Mouse (Mus musculus): Measurements from ENCODE around the gene Arf1. TPM values are rescaled to one million over a fixed set of nuclear protein-coding genes. Genes with fewer than 3 reads are reported as not detected.
A peak's percentile ranks its signal among the peaks of the same experiment; 100 is the strongest.

The Arf1 gene
- polyA plus RNA-seq, 1 experiment from 2014 or later = 716 TPM

- H3K27ac ChIP-seq = no peak overlapping the region
- H3K36me3 ChIP-seq = no peaks in the 10 kb centered on the region
- WGBS = 10% methylated on average over 6 of the region's 6 CpGs
- H3K4me3 ChIP-seq = no peak overlapping the region
- H3K9ac ChIP-seq = no peak overlapping the region
- ATAC-seq (ENCODE audit: low FRiP score, low read depth) = no peak
- peaks cover 13% of the 10 kb centered on the region for H3K4me1 ChIP-seq
- no peak overlapping the region for H3K4me2 ChIP-seq (replicated peaks)
- H3K9me3 ChIP-seq = no peaks in the 10 kb centered on the region
- peaks cover 42% of the 10 kb centered on the region for H3K27me3 ChIP-seq
Measured at GRCm38 (mm10) chr11:59243856-59244255, 15.8 kb upstream of the Arf1 start.

DNA sequence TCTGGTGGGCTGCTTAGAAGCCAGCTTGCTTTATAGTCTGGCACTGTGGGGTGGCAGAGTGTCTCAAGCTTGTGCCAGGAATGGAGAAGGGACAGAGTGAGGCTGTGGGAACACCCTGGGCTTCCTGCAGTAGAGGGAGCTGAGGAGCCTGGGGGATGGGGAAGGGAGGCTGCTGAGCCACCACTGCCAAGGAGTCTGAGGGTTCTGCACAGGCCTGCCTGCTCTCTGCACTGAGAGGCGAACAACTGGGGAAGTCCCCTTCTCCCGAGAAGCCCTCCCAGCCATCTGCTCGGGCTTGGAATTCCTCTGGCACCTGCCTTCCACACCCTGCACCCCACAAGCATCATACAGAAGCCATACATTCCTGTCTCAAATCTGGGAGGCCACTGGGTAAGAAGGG is 13.8 kb upstream of the Arf1 start:
- ATAC-seq (ENCODE audit: low FRiP score, low read depth) = no peak
- H3K27me3 ChIP-seq = peaks cover 33% of the 10 kb centered on the region
- WGBS = 5% methylated on average over 3 of the region's 3 CpGs

DNA sequence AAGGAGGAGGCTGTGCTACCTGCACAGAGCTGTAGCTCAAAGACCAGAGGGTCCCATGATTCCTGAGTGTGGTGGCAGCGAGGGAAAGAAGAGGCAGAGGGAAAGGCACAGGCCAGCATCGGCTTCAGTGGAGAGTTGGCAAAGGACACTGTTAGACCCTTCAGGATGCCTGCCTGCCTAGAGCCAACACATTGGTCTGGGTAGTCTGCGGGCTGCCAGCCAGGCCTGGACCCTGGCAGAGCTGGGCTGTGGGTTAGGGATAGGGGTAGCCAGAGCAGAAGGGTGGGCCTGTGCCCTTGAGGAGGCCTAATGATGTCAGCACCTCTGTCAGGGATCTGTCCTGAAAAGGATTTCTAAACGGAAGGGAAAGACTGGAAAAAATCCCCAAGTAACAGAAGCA is 11.7 kb upstream of the Arf1 start:
- H3K27ac ChIP-seq = no peak overlapping the region
- no peak overlapping the region for H3K4me2 ChIP-seq (replicated peaks)
- no peaks in the 10 kb centered on the region for H3K9me3 ChIP-seq
- peaks cover 24% of the 10 kb centered on the region for H3K4me1 ChIP-seq
- no peak for ATAC-seq (ENCODE audit: low FRiP score, low read depth)
- 65% methylated on average over 4 of the region's 4 CpGs for WGBS
- peaks cover 37% of the 10 kb centered on the region for H3K27me3 ChIP-seq
- H3K9ac ChIP-seq = no peak overlapping the region
- H3K36me3 ChIP-seq = no peaks in the 10 kb centered on the region
- no peak overlapping the region for H3K4me3 ChIP-seq

More for the DNA sequence above, 13.8 kb upstream of the Arf1 start:
- H3K4me2 ChIP-seq (replicated peaks) = no peak overlapping the region
- no peaks in the 10 kb centered on the region for H3K36me3 ChIP-seq
- peaks cover 24% of the 10 kb centered on the region for H3K4me1 ChIP-seq
- no peak overlapping the region for H3K9ac ChIP-seq
- no peaks in the 10 kb centered on the region for H3K9me3 ChIP-seq
- no peak overlapping the region for H3K27ac ChIP-seq
- H3K4me3 ChIP-seq = no peak overlapping the region

DNA sequence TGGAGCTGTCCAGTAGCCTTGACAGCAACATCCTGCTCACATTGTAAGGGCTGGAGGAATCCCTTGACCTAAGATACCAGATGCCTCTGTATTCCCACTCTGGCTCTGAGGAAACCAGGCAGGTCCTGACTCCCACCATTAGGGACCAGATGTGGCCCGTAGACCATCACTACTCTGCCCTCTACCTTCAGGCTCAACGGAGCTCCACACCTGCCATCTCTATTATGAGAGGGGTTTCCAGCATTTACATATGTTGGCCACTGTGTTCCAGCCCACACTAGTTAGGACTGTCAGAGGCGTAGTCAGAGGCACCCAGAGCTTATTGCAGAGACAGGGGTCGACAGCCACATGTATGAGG is 11.3 kb upstream of the Arf1 start:
- WGBS = 19% methylated on average over 4 of the region's 4 CpGs
- no peaks in the 10 kb centered on the region for H3K36me3 ChIP-seq
- H3K4me1 ChIP-seq = peaks cover 24% of the 10 kb centered on the region
- peaks cover 37% of the 10 kb centered on the region for H3K27me3 ChIP-seq
- no peak overlapping the region for H3K4me3 ChIP-seq
- no peaks in the 10 kb centered on the region for H3K9me3 ChIP-seq
- H3K4me2 ChIP-seq (replicated peaks) = 0 out of 2 replicates have a peak overlapping the region, but pooled peaks have one; percentile 0
- no peak for ATAC-seq (ENCODE audit: low FRiP score, low read depth)
- no peak overlapping the region for H3K27ac ChIP-seq
- no peak overlapping the region for H3K9ac ChIP-seq

- 0 out of 2 replicates have a peak overlapping the region, but pooled peaks have one; percentile 0 for H3K4me2 ChIP-seq (replicated peaks)
- WGBS = 1% methylated on average over 14 of the region's 15 CpGs
- H3K4me3 ChIP-seq = no peak overlapping the region
- no peak overlapping the region for H3K27ac ChIP-seq
- peaks cover 35% of the 10 kb centered on the region for H3K27me3 ChIP-seq
- no peaks in the 10 kb centered on the region for H3K36me3 ChIP-seq
- H3K9ac ChIP-seq = no peak overlapping the region
- peaks cover 24% of the 10 kb centered on the region for H3K4me1 ChIP-seq
- H3K9me3 ChIP-seq = no peaks in the 10 kb centered on the region
- ATAC-seq (ENCODE audit: low FRiP score, low read depth) = 0 out of 2 replicates have a peak, but pooled peaks have one; percentile 48
Measured at GRCm38 (mm10) chr11:59238525-59239427, 10.7 kb upstream of the Arf1 start.

DNA sequence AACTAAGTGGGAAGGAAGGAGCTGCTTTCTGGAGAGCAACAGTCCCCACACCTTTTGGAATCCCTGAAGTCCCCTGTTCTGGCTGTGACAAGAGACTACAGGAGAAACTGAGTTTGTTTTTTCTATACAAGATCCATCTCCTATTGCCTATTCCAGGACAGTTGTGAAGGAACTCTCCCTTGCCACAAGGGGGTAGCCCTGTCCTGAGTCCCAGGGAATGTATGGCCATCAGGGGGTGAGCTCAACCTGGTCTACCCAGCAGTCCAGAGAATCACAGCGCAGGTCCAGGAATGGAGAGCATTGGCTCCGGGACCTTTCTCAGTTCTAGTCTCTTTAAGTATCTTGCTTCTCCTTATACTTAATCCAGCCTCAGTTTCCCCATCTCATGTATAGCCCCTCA is 4.7 kb upstream of the Arf1 start:
- H3K36me3 ChIP-seq = no peaks in the 10 kb centered on the region
- H3K4me1 ChIP-seq = peaks cover 8% of the 10 kb centered on the region
- 43% methylated on average over 2 of the region's 2 CpGs for WGBS
- no peak overlapping the region for H3K27ac ChIP-seq
- 0 out of 2 replicates have a peak, but pooled peaks cover 3% of the 10 kb centered on the region for H3K27me3 ChIP-seq
- no peak overlapping the region for H3K4me2 ChIP-seq (replicated peaks)
- no peak overlapping the region for H3K4me3 ChIP-seq
- ATAC-seq (ENCODE audit: low FRiP score, low read depth) = no peak
- no peaks in the 10 kb centered on the region for H3K9me3 ChIP-seq
- H3K9ac ChIP-seq = no peak overlapping the region

- 0 out of 2 replicates have a peak, but pooled peaks cover 3% of the 10 kb centered on the region for H3K27me3 ChIP-seq
- H3K4me1 ChIP-seq = peaks cover 21% of the 10 kb centered on the region
- H3K9ac ChIP-seq = no peak overlapping the region
- H3K4me3 ChIP-seq = no peak overlapping the region
- H3K36me3 ChIP-seq = no peaks in the 10 kb centered on the region
- no peak overlapping the region for H3K27ac ChIP-seq
- H3K9me3 ChIP-seq = no peaks in the 10 kb centered on the region
- no peak overlapping the region for H3K4me2 ChIP-seq (replicated peaks)
- 11% methylated on average over 7 of the region's 7 CpGs for WGBS
- ATAC-seq (ENCODE audit: low FRiP score, low read depth) = no peak
Measured at GRCm38 (mm10) chr11:59230144-59230760, 2.2 kb upstream of the Arf1 start.

DNA sequence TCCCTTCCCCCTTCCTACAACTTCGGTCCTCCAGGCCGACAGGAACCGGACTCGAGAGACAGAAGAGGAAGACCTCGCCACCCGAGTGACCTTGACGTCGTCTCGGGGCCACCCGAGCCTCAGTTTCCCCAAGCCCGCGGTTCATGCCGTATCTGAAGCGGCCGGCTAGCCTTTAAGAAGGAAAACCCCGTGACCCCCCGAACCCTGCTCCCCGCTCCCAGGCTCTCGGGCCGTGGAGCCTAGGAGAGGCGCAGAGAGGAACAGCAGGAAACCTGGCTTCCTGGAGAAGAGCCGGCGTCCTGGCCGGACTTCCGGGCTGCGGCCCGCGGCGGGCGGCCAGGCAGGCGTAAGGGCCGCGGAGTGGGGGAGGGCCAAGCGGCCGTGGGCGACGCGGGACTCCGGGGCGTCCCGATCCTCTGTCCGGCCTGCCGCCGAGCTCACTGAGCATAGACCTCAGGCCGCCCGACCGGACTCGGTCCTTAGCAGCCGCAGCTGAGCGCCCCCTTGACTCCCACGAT is 407 bp downstream of the Arf1 start:
- Histone ChIP-seq H3K4me1 (peaks cover 43% of the 10 kb centered on the region), H3K36me3 (peaks cover 15% of the 10 kb centered on the region), H3K27ac (peak overlapping the region; percentile 96), H3K27me3 (no peaks in the 10 kb centered on the region), H3K9ac (peak overlapping the region; percentile 100), H3K4me2 (replicated peaks) (peak overlapping the region; percentile 94), H3K9me3 (no peaks in the 10 kb centered on the region), H3K4me3 (peak overlapping the region; percentile 100)
- WGBS = 1% methylated on average over 34 of the region's 51 CpGs
- peak; percentile 85 for ATAC-seq (ENCODE audit: low FRiP score, low read depth)

GRCm38 (mm10) chr11:59226787-59227603 is 1.1 kb downstream of the Arf1 start:
- peak overlapping the region; percentile 100 for H3K9ac ChIP-seq
- H3K9me3 ChIP-seq = no peaks in the 10 kb centered on the region
- peak overlapping the region; percentile 96; the same call in 1 of the 2 replicates for H3K27ac ChIP-seq
- H3K4me3 ChIP-seq = peak overlapping the region; percentile 100
- peak overlapping the region; percentile 94 for H3K4me2 ChIP-seq (replicated peaks)
- H3K27me3 ChIP-seq = no peaks in the 10 kb centered on the region
- peaks cover 16% of the 10 kb centered on the region for H3K36me3 ChIP-seq
- WGBS = 3% methylated on average over 21 of the region's 21 CpGs
- peaks cover 43% of the 10 kb centered on the region for H3K4me1 ChIP-seq
- no peak for ATAC-seq (ENCODE audit: low FRiP score, low read depth)

DNA sequence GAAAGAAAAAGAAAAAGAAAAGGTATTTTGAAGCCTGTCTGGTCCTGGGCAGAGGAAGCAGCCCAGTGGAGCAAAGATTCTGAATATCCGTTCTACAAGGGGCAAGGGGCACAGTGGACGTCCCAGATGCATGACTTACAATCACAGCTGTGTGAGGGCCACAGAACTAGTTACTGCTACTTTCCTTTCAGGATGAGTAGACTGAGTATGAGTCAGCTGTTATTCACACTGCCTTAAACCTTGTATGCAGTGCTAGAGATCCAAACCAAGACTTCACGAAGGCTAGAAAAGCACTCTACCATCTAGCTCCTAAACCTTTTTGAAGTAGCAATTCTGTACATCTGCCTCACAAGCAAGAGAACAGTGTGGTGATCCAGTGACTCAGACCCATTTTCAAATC is 1.8 kb downstream of the Arf1 start:
- Histone ChIP-seq H3K9ac (peak overlapping the region; percentile 100), H3K27me3 (no peaks in the 10 kb centered on the region), H3K4me1 (peaks cover 46% of the 10 kb centered on the region), H3K9me3 (no peaks in the 10 kb centered on the region), H3K27ac (no peak overlapping the region), H3K4me2 (replicated peaks) (peak overlapping the region; percentile 94), H3K4me3 (peak overlapping the region; percentile 100), H3K36me3 (peaks cover 16% of the 10 kb centered on the region)
- 56% methylated on average over 3 of the region's 3 CpGs for WGBS
- no peak for ATAC-seq (ENCODE audit: low FRiP score, low read depth)

DNA sequence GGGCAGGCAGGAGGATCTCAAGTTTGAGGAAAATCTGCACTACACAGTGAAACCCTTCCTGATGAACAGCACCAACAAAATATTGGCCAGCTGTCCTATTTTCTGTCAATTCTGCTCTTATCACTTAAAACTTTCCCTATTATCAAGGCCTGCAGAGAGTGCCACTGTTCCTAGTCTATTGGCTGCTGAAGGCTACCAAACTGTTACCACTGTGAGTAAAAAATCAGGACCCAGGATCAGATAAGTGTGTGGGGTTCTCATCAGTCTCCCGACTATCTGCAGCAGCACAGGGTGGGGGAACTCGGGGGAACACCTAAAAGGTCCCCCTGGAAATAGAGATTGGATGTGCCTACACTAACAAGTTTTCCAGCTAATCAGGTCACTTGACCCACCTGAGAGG is 2.9 kb downstream of the Arf1 start:
- no peaks in the 10 kb centered on the region for H3K27me3 ChIP-seq
- peaks cover 46% of the 10 kb centered on the region for H3K4me1 ChIP-seq
- H3K9me3 ChIP-seq = no peaks in the 10 kb centered on the region
- H3K27ac ChIP-seq = no peak overlapping the region
- peaks cover 24% of the 10 kb centered on the region for H3K36me3 ChIP-seq
- H3K4me2 ChIP-seq (replicated peaks) = peak overlapping the region; percentile 94
- no peak for ATAC-seq (ENCODE audit: low FRiP score, low read depth)
- H3K9ac ChIP-seq = peak overlapping the region; percentile 45
- H3K4me3 ChIP-seq = peak overlapping the region; percentile 100
- 78% methylated on average over 2 of the region's 2 CpGs for WGBS

All from limb, embryonic 13.5 days (tissue).